Comparison of ENCODE assay signal across 23 mouse cellular contexts in the genomic region with DNA sequence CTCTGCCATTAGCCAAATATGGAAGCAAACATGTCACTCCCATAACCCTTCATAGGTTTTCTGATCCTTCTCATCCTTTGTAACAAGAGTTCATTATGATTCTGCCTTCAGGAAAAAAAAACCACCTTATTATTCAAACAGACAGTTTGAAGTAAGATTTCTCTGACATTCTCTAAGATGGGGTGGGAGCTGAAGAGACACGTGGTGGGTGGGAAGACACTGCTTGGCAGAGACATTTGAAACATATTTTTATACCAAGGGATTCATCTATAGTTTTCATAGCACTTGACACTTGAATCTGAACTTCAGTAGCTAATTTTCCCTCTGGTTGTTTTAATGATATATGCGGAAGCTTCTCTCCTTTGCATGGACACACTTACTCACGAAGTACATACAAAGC.
DNase-seq lines count a peak whose midpoint lies in the region; ATAC-seq and TF ChIP-seq lines count a peak whose summit lies in the region.
"Had no signal": no experiment of that assay in that cellular context is flagged by ENCODE, and none has a peak within 500 bp of the region (broad histone marks: within the 10 kb centered on the region; RNA-seq: fewer than 3 reads in every experiment).

No protein-coding gene starts in this region.

- WGBS in forebrain, postnatal 0 days, result 73% methylated on average over 3 of the region's 3 CpGs
- 88% methylated on average over 3 of the region's 3 CpGs for WGBS in forebrain, embryonic 10.5 days
- WGBS in hindbrain, embryonic 14.5 days, result 83% methylated on average over 3 of the region's 3 CpGs

- no peak for TF ChIP-seq CTCF in forebrain, postnatal 0 days (IDR thresholded peaks at IDR 0.05; ENCODE audit: low read depth)

- no peak overlapping the region for H3K9ac ChIP-seq in forebrain, postnatal 0 days
- no peak overlapping the region for H3K9ac ChIP-seq in hindbrain, embryonic 14.5 days
- H3K9ac ChIP-seq: embryonic facial prominence, embryonic 12.5 days; forebrain, embryonic 12.5 days had no signal

- no peak overlapping the region for H3K4me2 ChIP-seq in forebrain, postnatal 0 days (ENCODE audit: low read depth)
- no peak overlapping the region for H3K4me2 ChIP-seq in hindbrain, embryonic 14.5 days (replicated peaks)
- H3K4me2 ChIP-seq: embryonic facial prominence, embryonic 12.5 days; forebrain, embryonic 12.5 days had no signal

- H3K4me3 ChIP-seq in forebrain, postnatal 0 days (ENCODE audit: low read depth, low read length), result no peak overlapping the region
- no peak overlapping the region for H3K4me3 ChIP-seq in forebrain, embryonic 10.5 days
- H3K4me3 ChIP-seq in hindbrain, embryonic 14.5 days (replicated peaks; ENCODE audit: low read length), result no peak overlapping the region
- H3K4me3 ChIP-seq: embryonic facial prominence, embryonic 10.5 days; embryonic facial prominence, embryonic 12.5 days; forebrain, embryonic 12.5 days had no signal

- H3K4me1 ChIP-seq in forebrain, postnatal 0 days (ENCODE audit: insufficient read depth), result no peaks in the 10 kb centered on the region
- H3K4me1 ChIP-seq in forebrain, embryonic 10.5 days, result no peaks in the 10 kb centered on the region
- H3K4me1 ChIP-seq in hindbrain, embryonic 14.5 days (replicated peaks; ENCODE audit: control insufficient read depth, insufficient read depth, low read length), result no peaks in the 10 kb centered on the region
- H3K4me1 ChIP-seq: embryonic facial prominence, embryonic 10.5 days; embryonic facial prominence, embryonic 12.5 days; forebrain, embryonic 12.5 days had no signal

- no peaks in the 10 kb centered on the region for H3K36me3 ChIP-seq in forebrain, postnatal 0 days (ENCODE audit: insufficient read depth)
- H3K36me3 ChIP-seq in forebrain, embryonic 10.5 days (replicated peaks), result no peaks in the 10 kb centered on the region
- H3K36me3 ChIP-seq in hindbrain, embryonic 14.5 days (replicated peaks; ENCODE audit: control insufficient read depth, insufficient read depth), result no peaks in the 10 kb centered on the region
- H3K36me3 ChIP-seq: embryonic facial prominence, embryonic 10.5 days; embryonic facial prominence, embryonic 12.5 days; forebrain, embryonic 12.5 days; G1E had no signal

- H3K27ac ChIP-seq in forebrain, postnatal 0 days (ENCODE audit: low read depth, low read length), result no peak overlapping the region
- H3K27ac ChIP-seq in forebrain, embryonic 10.5 days, result no peak overlapping the region
- H3K27ac ChIP-seq in hindbrain, embryonic 14.5 days, result no peak overlapping the region
- H3K27ac ChIP-seq: embryonic facial prominence, embryonic 10.5 days; embryonic facial prominence, embryonic 12.5 days; forebrain, embryonic 12.5 days had no signal

- no peaks in the 10 kb centered on the region for H3K9me3 ChIP-seq in forebrain, postnatal 0 days (ENCODE audit: low read length)
- H3K9me3 ChIP-seq in forebrain, embryonic 10.5 days, result no peaks in the 10 kb centered on the region
- H3K9me3 ChIP-seq in hindbrain, embryonic 14.5 days (ENCODE audit: control insufficient read depth, low read length), result no peaks in the 10 kb centered on the region
- H3K9me3 ChIP-seq: embryonic facial prominence, embryonic 10.5 days; embryonic facial prominence, embryonic 12.5 days; forebrain, embryonic 12.5 days had no signal

- DNase-seq in forebrain, postnatal 0 days, result no peak
- DNase-seq in forebrain, embryonic 10.5 days (ENCODE audit: extremely low spot score, low spot score), result no peak
- DNase-seq in right cerebral cortex, adult 18-20 months, result peak; percentile 25
- no peak for DNase-seq in right cerebral cortex, postnatal 10 days (ENCODE audit: low spot score in 2 of 2)
- no peak for DNase-seq in hindbrain, embryonic 14.5 days (ENCODE audit: low spot score)
- DNase-seq: adrenal gland, adult 8-10 months; adrenal gland, postnatal 14 days; adrenal gland, postnatal 36 days; B cell, adult 2 months; cerebellum, adult 11 months; cerebellum, adult 18-20 months; cerebellum, adult 8-10 months; cerebellum, adult 9-11 months; cerebellum, postnatal 14 days had no signal

- H3K27me3 ChIP-seq in forebrain, postnatal 0 days (ENCODE audit: insufficient read depth, low read length), result no peaks in the 10 kb centered on the region
- H3K27me3 ChIP-seq in forebrain, embryonic 10.5 days (ENCODE audit: poor library complexity, severe bottlenecking), result no peaks in the 10 kb centered on the region
- H3K27me3 ChIP-seq in hindbrain, embryonic 14.5 days (ENCODE audit: control insufficient read depth, insufficient read depth, low read length), result no peaks in the 10 kb centered on the region
- H3K27me3 ChIP-seq: embryonic facial prominence, embryonic 12.5 days; forebrain, embryonic 12.5 days; Patski had no signal

- ATAC-seq in forebrain, postnatal 0 days, result peak; percentile 50; the same call in 1 of the 2 replicates
- ATAC-seq in hindbrain, embryonic 14.5 days (ENCODE audit: low FRiP score), result no peak
- ATAC-seq: activated CD4-positive, CD25-positive, alpha-beta regulatory T cell, adult 4 months; CD4-positive, CD25-positive, alpha-beta regulatory T cell, adult 4 months; forebrain, embryonic 14.5 days; forebrain, embryonic 16.5 days; Patski had no signal
